22 mouse cellular contexts compared by ENCODE assay signal in the genomic region with DNA sequence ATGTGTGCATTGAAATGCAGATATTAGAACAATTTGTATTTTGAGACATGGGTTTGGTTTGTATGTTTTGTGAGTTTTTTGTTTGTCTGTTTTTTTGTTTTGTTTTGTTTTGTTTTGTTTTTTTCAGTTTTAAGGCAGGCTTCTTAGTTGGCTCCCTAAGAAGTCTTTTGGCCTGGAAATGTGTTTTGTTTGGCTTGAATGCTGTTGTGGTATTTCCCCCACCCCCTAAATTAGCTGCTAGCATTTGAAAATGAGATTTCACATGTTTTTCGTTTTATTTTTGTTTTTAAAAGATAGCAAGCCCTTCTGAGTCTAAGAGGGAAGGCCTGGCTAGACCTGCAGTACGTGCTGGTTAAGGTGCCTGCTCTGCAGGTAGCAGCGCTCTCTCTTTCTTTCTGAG. TPM values are rescaled to one million over a fixed set of nuclear protein-coding genes. Genes with fewer than 3 reads are reported as not detected.
A peak's percentile ranks its signal among the peaks of the same experiment; 100 is the strongest.
DNase-seq lines count a peak whose midpoint lies in the region; ATAC-seq and TF ChIP-seq lines count a peak whose summit lies in the region.
"Had no signal": no experiment of that assay in that cellular context is flagged by ENCODE, and none has a peak within 500 bp of the region (broad histone marks: within the 10 kb centered on the region; RNA-seq: fewer than 3 reads in every experiment).

No protein-coding gene starts in this region.

- H3K9me3 ChIP-seq in heart, embryonic 16.5 days (replicated peaks; ENCODE audit: control insufficient read depth, low read length) = no peaks in the 10 kb centered on the region
- H3K9me3 ChIP-seq in kidney, embryonic 15.5 days (replicated peaks) = no peaks in the 10 kb centered on the region
- H3K9me3 ChIP-seq in lung, embryonic 16.5 days (ENCODE audit: control insufficient read depth, low read length) = no peaks in the 10 kb centered on the region
- H3K9me3 ChIP-seq in embryonic facial prominence, embryonic 10.5 days = no peaks in the 10 kb centered on the region
- H3K9me3 ChIP-seq: limb, embryonic 15.5 days; midbrain, embryonic 12.5 days; neural tube, embryonic 15.5 days had no signal

- H3K4me3 ChIP-seq in heart, embryonic 16.5 days (ENCODE audit: low read length) = no peak overlapping the region
- H3K4me3 ChIP-seq in kidney, embryonic 15.5 days (replicated peaks) = no peak overlapping the region
- H3K4me3 ChIP-seq in lung, embryonic 16.5 days (ENCODE audit: low read length) = no peak overlapping the region
- H3K4me3 ChIP-seq in embryonic facial prominence, embryonic 10.5 days = no peak overlapping the region
- H3K4me3 ChIP-seq: left cerebral cortex, adult 2 months; limb, embryonic 15.5 days; midbrain, embryonic 12.5 days; neural tube, embryonic 15.5 days had no signal

- no peak for DNase-seq in heart, adult 11 months
- DNase-seq in kidney, adult 9 months = no peak
- no peak for DNase-seq in lung, postnatal 14 days
- DNase-seq in brain, embryonic 14.5 days (ENCODE audit: low read depth) = peak; percentile 27
- DNase-seq in embryonic facial prominence, embryonic 10.5 days (ENCODE audit: low spot score) = no peak
- DNase-seq: adrenal gland, postnatal 10 days; B cell, adult 2 months; cerebellum, adult 11 months; cerebellum, adult 9-11 months; forebrain, postnatal 0 days; gastrocnemius, postnatal 36 days; right cerebral cortex, adult 18-20 months; right cerebral cortex, postnatal 4 days; thymus, postnatal 14 days had no signal

- no peak for ATAC-seq in heart, embryonic 16.5 days (replicated peaks; ENCODE audit: extremely low read depth, insufficient read depth, low FRiP score)
- ATAC-seq in kidney, embryonic 15.5 days (replicated peaks; ENCODE audit: low FRiP score) = no peak
- ATAC-seq in lung, embryonic 16.5 days (ENCODE audit: low read depth) = no peak
- ATAC-seq: activated CD4-positive, CD25-positive, alpha-beta regulatory T cell, adult 4 months had no signal

- no peak for TF ChIP-seq POLR2A in brain, embryonic 14.5 days (IDR thresholded peaks at IDR 0.05; ENCODE audit: borderline replicate concordance, extremely low read depth, insufficient read depth, insufficient read length, poor library complexity, severe bottlenecking)

- no peak for TF ChIP-seq CTCF in brain, embryonic 14.5 days (IDR thresholded peaks at IDR 0.05; ENCODE audit: borderline replicate concordance, extremely low read depth, insufficient read depth, insufficient read length)

- no peaks in the 10 kb centered on the region for H3K36me3 ChIP-seq in heart, embryonic 16.5 days (ENCODE audit: control insufficient read depth, insufficient read depth)
- H3K36me3 ChIP-seq in kidney, embryonic 15.5 days = no peaks in the 10 kb centered on the region
- no peaks in the 10 kb centered on the region for H3K36me3 ChIP-seq in lung, embryonic 16.5 days (ENCODE audit: control insufficient read depth, insufficient read depth, low read length)
- H3K36me3 ChIP-seq in embryonic facial prominence, embryonic 10.5 days (replicated peaks) = no peaks in the 10 kb centered on the region
- H3K36me3 ChIP-seq: limb, embryonic 15.5 days; midbrain, embryonic 12.5 days; neural tube, embryonic 15.5 days had no signal

- H3K9ac ChIP-seq in heart, embryonic 16.5 days (ENCODE audit: low read length) = no peak overlapping the region
- H3K9ac ChIP-seq in kidney, embryonic 15.5 days = no peak overlapping the region
- H3K9ac ChIP-seq in lung, embryonic 16.5 days (ENCODE audit: low read length) = no peak overlapping the region
- H3K9ac ChIP-seq: forebrain, postnatal 0 days; limb, embryonic 15.5 days; midbrain, embryonic 12.5 days; neural tube, embryonic 15.5 days had no signal

- 69% methylated on average over 3 of the region's 3 CpGs for WGBS in heart, embryonic 16.5 days
- WGBS in kidney, embryonic 15.5 days = 64% methylated on average over 3 of the region's 3 CpGs
- WGBS in lung, embryonic 16.5 days = 61% methylated on average over 3 of the region's 3 CpGs
- 81% methylated on average over 3 of the region's 3 CpGs for WGBS in embryonic facial prominence, embryonic 10.5 days

- H3K27ac ChIP-seq in heart, embryonic 16.5 days (ENCODE audit: low read length) = peak overlapping the region; percentile 51
- 0 out of 2 replicates have a peak overlapping the region, but pooled peaks have one; percentile 1 for H3K27ac ChIP-seq in kidney, embryonic 15.5 days
- peak overlapping the region; percentile 3; the same call in 1 of the 2 replicates for H3K27ac ChIP-seq in lung, embryonic 16.5 days (ENCODE audit: low read length)
- H3K27ac ChIP-seq in embryonic facial prominence, embryonic 10.5 days (replicated peaks) = no peak overlapping the region
- H3K27ac ChIP-seq: left cerebral cortex, adult 2 months; limb, embryonic 15.5 days; midbrain, embryonic 12.5 days had no signal

- H3K4me1 ChIP-seq in heart, embryonic 16.5 days (ENCODE audit: control insufficient read depth, insufficient read depth, low read length) = peaks cover 40% of the 10 kb centered on the region
- H3K4me1 ChIP-seq in kidney, embryonic 15.5 days = peaks cover 41% of the 10 kb centered on the region
- peaks cover 40% of the 10 kb centered on the region for H3K4me1 ChIP-seq in lung, embryonic 16.5 days (replicated peaks; ENCODE audit: control insufficient read depth, insufficient read depth, low read length)
- H3K4me1 ChIP-seq in embryonic facial prominence, embryonic 10.5 days = peaks cover 12% of the 10 kb centered on the region
- H3K4me1 ChIP-seq: midbrain, embryonic 12.5 days had no signal

- H3K27me3 ChIP-seq in heart, embryonic 16.5 days (ENCODE audit: control insufficient read depth, insufficient read depth, low read length) = no peaks in the 10 kb centered on the region
- H3K27me3 ChIP-seq in kidney, embryonic 15.5 days = no peaks in the 10 kb centered on the region
- H3K27me3 ChIP-seq in lung, embryonic 16.5 days (ENCODE audit: control insufficient read depth, insufficient read depth, low read depth, low read length) = no peaks in the 10 kb centered on the region
- H3K27me3 ChIP-seq in embryonic facial prominence, embryonic 10.5 days (replicated peaks; ENCODE audit: low read depth, poor library complexity, severe bottlenecking) = no peaks in the 10 kb centered on the region
- H3K27me3 ChIP-seq: limb, embryonic 15.5 days; midbrain, embryonic 12.5 days; neural tube, embryonic 15.5 days had no signal

- H3K4me2 ChIP-seq in heart, embryonic 16.5 days (ENCODE audit: low read depth, low read length) = 0 out of 2 replicates have a peak overlapping the region, but pooled peaks have one; percentile 5
- H3K4me2 ChIP-seq in kidney, embryonic 15.5 days = no peak overlapping the region
- H3K4me2 ChIP-seq in lung, embryonic 16.5 days (ENCODE audit: low read depth, low read length) = no peak overlapping the region
- H3K4me2 ChIP-seq: limb, embryonic 15.5 days; midbrain, embryonic 12.5 days; neural tube, embryonic 15.5 days had no signal

RNA-seq across cellular contexts. Expression of a gene that starts 54.1 kb away (rescaled TPM):
- polyA plus RNA-seq in heart, embryonic 16.5 days (2015; fragmentation: Nextera tagmentation; extraction: Ambion mirVana) = 22.4 and 24.0 TPM in 2 replicates
- polyA plus RNA-seq in kidney, embryonic 15.5 days (2015; fragmentation: Nextera tagmentation; extraction: Ambion mirVana) = 20.3 and 22.3 TPM in 2 replicates
- polyA plus RNA-seq in lung, embryonic 16.5 days (2015; fragmentation: Nextera tagmentation; extraction: Ambion mirVana) = 22.7 and 26.4 TPM in 2 replicates
- 3.1 and 11.8 TPM in 2 replicates for polyA plus RNA-seq in brain, embryonic 14.5 days (2012; rRNA removed)
- 10.0 and 11.0 TPM in 2 replicates for polyA plus RNA-seq in embryonic facial prominence, embryonic 10.5 days (2016; fragmentation: Nextera tagmentation; extraction: Ambion mirVana)
